Mouse (Mus musculus) cerebellum, adult 11-12 months (tissue): ENCODE data around the gene Agbl3.
A peak's percentile ranks its signal among the peaks of the same experiment; 100 is the strongest.

Source experiments
- DNase-seq: peaks from one replicate; pipeline ENCODE4 v3.0.0; 2022

The Agbl3 gene

GRCm38 (mm10) chr6:34875268-34875761 is 95.1 kb downstream of the Agbl3 start:
- no peak for DNase-seq

GRCm38 (mm10) chr6:34875966-34876834 is 96.0 kb downstream of the Agbl3 start:
- no peak for DNase-seq

GRCm38 (mm10) chr6:34876835-34877156 is 96.6 kb downstream of the Agbl3 start:
- DNase-seq, result no peak

GRCm38 (mm10) chr6:34877509-34878321 is 97.5 kb downstream of the Agbl3 start, which contains the start of gene Cyren:
TSS of gene Cyren (minus strand) at chr6:34878060.
- peak; percentile 93 for DNase-seq

GRCm38 (mm10) chr6:34879101-34879740 is 99.0 kb downstream of the Agbl3 start:
- no peak for DNase-seq

- DNase-seq, result peak; percentile 66
Observed at GRCm38 (mm10) chr6:34879911-34880475, 99.8 kb downstream of the Agbl3 start.

- no peak for DNase-seq
Observed at GRCm38 (mm10) chr6:34884724-34885123, 104.5 kb downstream of the Agbl3 start.

GRCm38 (mm10) chr6:34887131-34887850 is 107.1 kb downstream of the Agbl3 start:
- no peak for DNase-seq

GRCm38 (mm10) chr6:34889185-34889584 is 109.0 kb downstream of the Agbl3 start:
- DNase-seq, result no peak

GRCm38 (mm10) chr6:34895569-34895968 is 115.3 kb downstream of the Agbl3 start:
- peak; percentile 55 for DNase-seq

GRCm38 (mm10) chr6:34896168-34896780 is 116.0 kb downstream of the Agbl3 start:
- no peak for DNase-seq

GRCm38 (mm10) chr6:34899127-34899526 is 118.9 kb downstream of the Agbl3 start:
- DNase-seq, result no peak

- DNase-seq, result peak; percentile 60
Observed at GRCm38 (mm10) chr6:34900990-34901389, 120.8 kb downstream of the Agbl3 start.

- no peak for DNase-seq
Observed at GRCm38 (mm10) chr6:34901911-34902444, 121.7 kb downstream of the Agbl3 start.

- no peak for DNase-seq
Observed at GRCm38 (mm10) chr6:34902578-34902977, 122.3 kb downstream of the Agbl3 start.

- DNase-seq, result no peak
Observed at GRCm38 (mm10) chr6:34903441-34903840, 123.2 kb downstream of the Agbl3 start.

GRCm38 (mm10) chr6:34903851-34904250 is 123.6 kb downstream of the Agbl3 start:
- DNase-seq, result no peak

- DNase-seq, result no peak
Observed at GRCm38 (mm10) chr6:34904361-34904760, 124.1 kb downstream of the Agbl3 start.

GRCm38 (mm10) chr6:34906125-34906524 is 125.9 kb downstream of the Agbl3 start:
- no peak for DNase-seq

GRCm38 (mm10) chr6:34906661-34907060 is 126.4 kb downstream of the Agbl3 start:
- DNase-seq, result no peak

- no peak for DNase-seq
Observed at GRCm38 (mm10) chr6:34907121-34907614, 126.9 kb downstream of the Agbl3 start.
